Mouse (Mus musculus): ENCODE data around the gene Plscr1. TPM values are rescaled to one million over a fixed set of nuclear protein-coding genes. Genes with fewer than 3 reads are reported as not detected.

Plscr1 gene
- polyA plus RNA-seq, 1 experiment from 2014 or later, result 20.4 TPM

GRCm38 (mm10) chr9:92266558-92267171 lies 17.1 kb downstream of the Plscr1 start:
- ATAC-seq (ENCODE audit: low FRiP score, low read depth), result no peak
- H3K4me2 ChIP-seq (replicated peaks), result no peak overlapping the region
- no peak overlapping the region for H3K9ac ChIP-seq
- 75% methylated on average over 8 of the region's 8 CpGs for WGBS
- no peaks in the 10 kb centered on the region for H3K9me3 ChIP-seq
- H3K36me3 ChIP-seq, result peaks cover 49% of the 10 kb centered on the region
- H3K4me1 ChIP-seq, result 0 out of 2 replicates have a peak, but pooled peaks cover 6% of the 10 kb centered on the region
- no peaks in the 10 kb centered on the region for H3K27me3 ChIP-seq
- no peak overlapping the region for H3K4me3 ChIP-seq
- H3K27ac ChIP-seq, result no peak overlapping the region

DNA sequence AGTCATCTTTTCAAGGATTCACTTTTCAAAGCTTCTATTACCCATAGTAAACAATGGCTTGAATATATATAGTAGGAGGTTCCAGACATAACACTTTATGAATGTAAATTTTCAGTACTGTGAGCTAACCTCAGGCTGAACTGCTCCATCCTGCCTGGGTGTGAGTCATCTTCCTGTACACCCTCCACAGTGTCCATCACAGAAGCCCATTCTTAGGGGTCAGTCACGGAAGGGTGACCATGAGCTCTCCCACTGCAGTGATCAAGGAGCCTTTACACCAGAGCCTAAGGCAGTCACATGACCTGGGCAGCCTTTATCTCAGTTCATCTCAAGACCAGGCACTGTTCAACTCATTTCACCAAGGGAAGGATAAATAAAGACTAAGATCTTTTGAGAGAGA lies 18.2 kb downstream of the Plscr1 start:
- Histone ChIP-seq H3K4me3 (no peak overlapping the region), H3K27ac (no peak overlapping the region), H3K9me3 (no peaks in the 10 kb centered on the region), H3K27me3 (no peaks in the 10 kb centered on the region), H3K36me3 (peaks cover 46% of the 10 kb centered on the region), H3K9ac (no peak overlapping the region), H3K4me2 (replicated peaks) (no peak overlapping the region), H3K4me1 (0 out of 2 replicates have a peak, but pooled peaks cover 6% of the 10 kb centered on the region)
- ATAC-seq (ENCODE audit: low FRiP score, low read depth), result no peak
- WGBS, result 76% methylated on average over 1 of the region's 1 CpGs

GRCm38 (mm10) chr9:92269829-92270404 lies 20.4 kb downstream of the Plscr1 start:
- Histone ChIP-seq H3K4me1 (0 out of 2 replicates have a peak, but pooled peaks cover 8% of the 10 kb centered on the region), H3K27ac (no peak overlapping the region), H3K9ac (no peak overlapping the region), H3K9me3 (no peaks in the 10 kb centered on the region), H3K36me3 (peaks cover 46% of the 10 kb centered on the region), H3K4me2 (replicated peaks) (no peak overlapping the region), H3K27me3 (no peaks in the 10 kb centered on the region), H3K4me3 (no peak overlapping the region)
- no peak for ATAC-seq (ENCODE audit: low FRiP score, low read depth)
- 97% methylated on average over 5 of the region's 5 CpGs for WGBS

DNA sequence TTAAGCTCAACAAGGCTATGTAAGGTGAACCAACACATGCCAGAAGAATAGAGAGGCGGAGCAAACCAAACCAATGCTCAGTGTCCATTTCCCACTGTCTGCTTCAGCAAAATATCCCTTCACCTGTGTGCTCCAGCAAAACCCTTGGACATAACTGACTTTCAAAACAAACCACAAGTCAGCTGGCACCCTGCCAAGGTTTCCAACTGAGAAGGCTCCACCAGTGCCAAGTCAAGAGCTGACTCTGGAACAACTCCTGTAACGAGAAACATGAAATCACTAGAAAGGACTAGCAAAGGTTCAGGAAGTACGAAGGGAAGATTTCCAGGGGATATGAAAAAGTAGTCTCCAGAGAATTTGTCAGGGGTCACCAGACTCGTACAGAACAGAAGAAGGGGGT lies 21.4 kb downstream of the Plscr1 start:
- ATAC-seq (ENCODE audit: low FRiP score, low read depth), result 0 out of 2 replicates have a peak, but pooled peaks have one; percentile 38
- Histone ChIP-seq H3K27me3 (no peaks in the 10 kb centered on the region), H3K9ac (no peak overlapping the region), H3K27ac (no peak overlapping the region), H3K4me2 (replicated peaks) (no peak overlapping the region), H3K36me3 (peaks cover 42% of the 10 kb centered on the region), H3K4me3 (no peak overlapping the region), H3K9me3 (no peaks in the 10 kb centered on the region), H3K4me1 (peaks cover 18% of the 10 kb centered on the region)
- 35% methylated on average over 4 of the region's 4 CpGs for WGBS

DNA sequence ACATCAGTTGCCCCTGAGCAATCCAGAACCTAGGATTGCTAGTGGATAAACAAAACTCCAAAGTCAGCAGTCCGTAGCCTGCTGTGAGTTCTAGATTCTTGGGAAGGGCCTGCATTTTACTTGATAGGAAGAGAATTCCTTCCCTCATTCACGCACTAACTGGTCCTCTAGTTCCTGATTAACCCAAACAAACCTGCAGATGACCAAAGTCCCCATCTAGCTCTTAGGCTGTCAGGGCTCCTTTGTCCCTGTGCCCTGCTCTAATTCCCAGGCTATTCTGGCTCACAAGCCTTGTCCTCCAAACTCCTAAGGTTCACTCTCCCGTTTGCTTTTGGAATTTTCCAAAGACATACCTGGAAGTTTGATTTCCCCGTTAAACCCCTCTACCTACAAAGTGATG lies 23.1 kb downstream of the Plscr1 start:
- Histone ChIP-seq H3K4me1 (peaks cover 23% of the 10 kb centered on the region), H3K9ac (no peak overlapping the region), H3K4me2 (replicated peaks) (no peak overlapping the region), H3K27ac (no peak overlapping the region), H3K4me3 (no peak overlapping the region), H3K36me3 (peaks cover 28% of the 10 kb centered on the region), H3K27me3 (no peaks in the 10 kb centered on the region), H3K9me3 (no peaks in the 10 kb centered on the region)
- ATAC-seq (ENCODE audit: low FRiP score, low read depth), result no peak
- 90% methylated on average over 4 of the region's 4 CpGs for WGBS

GRCm38 (mm10) chr9:92273271-92273670 lies 23.7 kb downstream of the Plscr1 start:
- Histone ChIP-seq H3K36me3 (peaks cover 22% of the 10 kb centered on the region), H3K4me3 (no peak overlapping the region), H3K4me2 (replicated peaks) (no peak overlapping the region), H3K27ac (no peak overlapping the region), H3K9me3 (no peaks in the 10 kb centered on the region), H3K4me1 (peaks cover 23% of the 10 kb centered on the region), H3K27me3 (no peaks in the 10 kb centered on the region), H3K9ac (no peak overlapping the region)
- no peak for ATAC-seq (ENCODE audit: low FRiP score, low read depth)
- 86% methylated on average over 2 of the region's 2 CpGs for WGBS

DNA sequence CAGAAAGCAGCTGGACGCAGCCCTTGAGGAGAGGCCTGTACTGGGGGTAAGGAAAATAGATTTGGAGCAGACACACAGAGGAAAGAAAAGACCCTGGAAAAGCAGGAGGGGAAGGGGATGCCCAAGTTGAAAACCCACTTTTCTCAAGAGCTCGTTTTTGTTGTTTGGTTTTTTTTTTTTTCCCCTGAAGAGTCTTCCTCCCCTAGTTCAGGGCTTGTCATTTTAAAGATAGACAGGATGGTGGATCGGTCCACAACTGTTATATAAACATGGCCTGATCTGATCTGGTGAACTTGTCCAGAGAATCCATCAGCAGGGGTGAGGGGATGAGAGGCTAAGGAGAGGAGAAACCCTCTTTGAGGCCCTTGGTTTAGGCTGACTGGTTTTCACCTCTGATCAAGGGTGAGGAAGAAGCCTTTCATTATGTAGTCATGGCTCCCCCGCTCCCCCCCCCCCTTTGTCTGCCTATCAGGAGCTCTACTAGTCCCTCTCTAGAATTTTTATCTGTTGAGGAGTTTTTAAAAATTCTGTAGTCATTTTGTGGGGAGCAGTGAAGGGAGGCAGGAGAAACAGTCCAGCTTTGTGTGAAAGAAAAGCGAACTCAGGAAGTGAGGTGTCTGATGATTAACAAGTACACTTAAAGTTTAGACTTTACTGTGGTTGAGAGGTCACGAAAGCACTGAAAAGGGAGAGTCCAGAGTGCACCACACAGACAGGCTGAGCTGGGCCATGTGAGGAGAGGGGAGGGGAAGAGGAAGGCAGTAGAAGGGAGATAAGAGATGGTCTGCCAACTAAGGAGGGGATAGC lies 24.6 kb downstream of the Plscr1 start:
- 76% methylated on average over 6 of the region's 6 CpGs for WGBS

DNA sequence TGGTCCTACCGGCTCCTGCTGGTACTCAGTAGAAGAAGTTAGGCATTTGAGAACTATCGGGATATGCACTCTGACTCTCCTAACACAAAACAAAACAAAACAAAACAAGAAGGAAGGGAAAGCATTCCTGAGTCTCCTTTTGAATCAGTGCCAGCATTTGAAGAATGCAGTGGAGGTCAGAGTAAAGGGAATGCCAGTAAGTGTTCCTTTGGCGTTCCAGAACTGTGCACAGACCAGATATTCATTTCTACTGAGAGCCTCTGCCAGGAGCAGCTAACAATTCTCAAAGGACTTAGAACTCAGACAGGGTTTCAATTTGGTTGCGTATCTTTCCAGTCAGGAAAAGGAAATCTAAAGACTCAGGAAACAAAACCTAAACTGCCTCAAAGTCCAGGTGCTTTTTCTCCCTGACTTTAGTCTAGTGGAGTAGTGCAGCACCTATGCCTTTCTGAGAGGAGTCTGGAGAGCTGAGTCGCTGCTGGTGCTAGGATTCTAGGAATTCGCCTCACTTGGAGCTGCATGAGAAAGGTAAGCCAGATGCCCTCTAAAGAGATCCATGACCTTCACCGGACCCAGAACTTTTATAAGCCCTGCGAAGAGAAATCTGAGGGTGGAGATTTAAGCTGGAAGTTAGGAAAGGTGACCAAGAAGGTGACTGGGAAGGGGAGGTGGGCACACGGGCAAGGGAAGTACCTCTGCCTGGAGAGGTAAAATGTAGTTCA lies 26.1 kb downstream of the Plscr1 start, which contains the start of gene Plscr2:
Plscr2 (plus strand) TSS at position 117 of the 722 bp plus-strand sequence.
- no peak within 1 kb of the TSS for H3K9ac ChIP-seq
- H3K4me2 ChIP-seq (replicated peaks), result peak within 1 kb of the TSS; percentile 1
- peak; percentile 77 for ATAC-seq (ENCODE audit: low FRiP score, low read depth)
- H3K9me3 ChIP-seq, result no peaks in the 10 kb centered on the region
- no peak within 1 kb of the TSS for H3K4me3 ChIP-seq
- 57% methylated on average over 9 of the region's 9 CpGs for WGBS
- peaks cover 3% of the 10 kb centered on the region for H3K36me3 ChIP-seq
- peak within 1 kb of the TSS; percentile 29; the same call in 1 of the 2 replicates for H3K27ac ChIP-seq
- H3K27me3 ChIP-seq, result no peaks in the 10 kb centered on the region
- H3K4me1 ChIP-seq, result peaks cover 23% of the 10 kb centered on the region

More for the DNA sequence above, 24.6 kb downstream of the Plscr1 start:
- Histone ChIP-seq H3K27me3 (no peaks in the 10 kb centered on the region), H3K4me2 (replicated peaks) (no peak overlapping the region), H3K27ac (no peak overlapping the region), H3K9me3 (no peaks in the 10 kb centered on the region), H3K9ac (no peak overlapping the region), H3K4me1 (peaks cover 23% of the 10 kb centered on the region), H3K36me3 (peaks cover 13% of the 10 kb centered on the region), H3K4me3 (no peak overlapping the region)
- ATAC-seq (ENCODE audit: low FRiP score, low read depth), result no peak

GRCm38 (mm10) chr9:92276360-92276759 lies 26.8 kb downstream of the Plscr1 start:
- Histone ChIP-seq H3K36me3 (no peaks in the 10 kb centered on the region; the same call in 1 of the 2 replicates), H3K27me3 (no peaks in the 10 kb centered on the region), H3K4me1 (peaks cover 17% of the 10 kb centered on the region), H3K9me3 (no peaks in the 10 kb centered on the region), H3K9ac (no peak overlapping the region), H3K4me3 (no peak overlapping the region), H3K27ac (no peak overlapping the region), H3K4me2 (replicated peaks) (no peak overlapping the region)
- no peak for ATAC-seq (ENCODE audit: low FRiP score, low read depth)
- 63% methylated on average over 7 of the region's 7 CpGs for WGBS

DNA sequence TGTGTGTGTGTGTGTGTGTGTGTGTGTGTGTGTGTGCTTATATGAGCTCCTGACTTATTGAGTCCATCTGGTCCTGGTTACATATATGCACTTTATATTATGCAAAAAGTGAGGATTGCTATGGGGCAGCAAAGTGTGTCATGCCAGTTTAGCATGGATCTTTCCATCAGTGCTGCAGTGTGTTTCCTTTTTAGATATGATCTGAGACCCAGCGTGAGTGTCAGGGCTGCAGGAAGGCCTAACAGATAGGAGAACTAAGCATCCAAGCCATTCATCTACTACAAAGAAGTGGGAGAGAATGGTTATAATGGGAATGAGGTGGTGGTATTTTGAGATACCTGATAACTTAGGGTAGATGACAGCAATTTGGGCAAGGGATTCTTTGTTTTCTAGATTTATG lies 30.5 kb downstream of the Plscr1 start:
- Histone ChIP-seq H3K27me3 (no peaks in the 10 kb centered on the region), H3K27ac (no peak overlapping the region), H3K4me2 (replicated peaks) (no peak overlapping the region), H3K4me1 (peaks cover 14% of the 10 kb centered on the region), H3K9me3 (no peaks in the 10 kb centered on the region), H3K4me3 (no peak overlapping the region), H3K36me3 (no peaks in the 10 kb centered on the region), H3K9ac (no peak overlapping the region)
- 89% methylated on average over 1 of the region's 1 CpGs for WGBS
- no peak for ATAC-seq (ENCODE audit: low FRiP score, low read depth)

DNA sequence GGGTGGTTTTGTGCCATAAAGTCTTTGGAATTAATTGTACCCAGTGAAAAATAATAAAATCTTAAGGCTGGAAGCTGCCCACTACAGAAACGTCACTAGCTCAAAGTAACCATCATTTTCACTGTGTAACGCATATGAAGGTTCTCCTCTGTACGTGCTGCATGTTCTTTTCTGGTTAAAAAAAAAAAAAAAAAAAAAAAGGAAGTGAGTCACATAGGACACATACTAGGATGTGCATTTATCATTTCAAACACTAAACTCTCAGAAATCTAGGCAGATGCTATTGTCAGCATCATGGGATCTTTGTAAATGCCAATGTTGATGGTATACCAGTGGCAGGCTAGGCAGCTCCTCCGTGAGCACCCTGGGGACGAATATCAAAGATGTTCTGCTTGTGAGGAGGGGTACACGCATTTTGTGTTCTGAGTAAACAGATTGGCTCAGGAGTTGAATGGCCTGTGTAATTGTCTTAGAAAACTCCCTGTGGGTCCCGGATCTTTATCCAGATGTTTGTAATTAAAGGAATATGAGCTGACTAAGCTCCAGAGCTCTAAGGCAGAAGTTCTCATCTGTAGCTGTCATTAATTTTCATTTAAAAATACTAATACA lies 33.1 kb downstream of the Plscr1 start:
- Histone ChIP-seq H3K4me1 (no peaks in the 10 kb centered on the region), H3K27me3 (no peaks in the 10 kb centered on the region), H3K27ac (no peak overlapping the region), H3K9me3 (no peaks in the 10 kb centered on the region), H3K9ac (no peak overlapping the region), H3K36me3 (no peaks in the 10 kb centered on the region), H3K4me3 (no peak overlapping the region), H3K4me2 (replicated peaks) (no peak overlapping the region)
- WGBS, result 21% methylated on average over 7 of the region's 7 CpGs
- no peak for ATAC-seq (ENCODE audit: low FRiP score, low read depth)
